Mouse (Mus musculus): ENCODE measurements around the gene Popdc2. TPM values are rescaled to one million over a fixed set of nuclear protein-coding genes. Genes with fewer than 3 reads are reported as not detected.
"Not testable (repeated sequence)": the region's sequence is repeated elsewhere in the genome, so short reads cannot be mapped to it uniquely, and the experiment has no call there.

The Popdc2 gene
- polyA plus RNA-seq (2014; fragmentation: Nextera tagmentation; extraction: Ambion mirVana), result 0.17 and 0.51 TPM in 2 replicates

- no peaks in the 10 kb centered on the region for H3K27me3 ChIP-seq (replicated peaks; ENCODE audit: control insufficient read depth, insufficient read depth, low read length)
- H3K4me2 ChIP-seq (ENCODE audit: low read length), result no peak within 1 kb of the TSS
- no peak within 1 kb of the TSS for H3K9ac ChIP-seq (ENCODE audit: low read length)
- no peak for ATAC-seq
- no peak within 1 kb of the TSS for H3K4me3 ChIP-seq (ENCODE audit: low read depth, low read length)
- H3K4me1 ChIP-seq (ENCODE audit: control insufficient read depth, insufficient read depth, low read length), result no peaks in the 10 kb centered on the region
- no peak within 1 kb of the TSS for H3K27ac ChIP-seq (ENCODE audit: low read depth, low read length)
- H3K9me3 ChIP-seq (replicated peaks; ENCODE audit: control insufficient read depth, low read length), result no peaks in the 10 kb centered on the region
- no peaks in the 10 kb centered on the region for H3K36me3 ChIP-seq (ENCODE audit: control insufficient read depth, insufficient read depth, low read length)
- no peak for DNase-seq (ENCODE audit: low spot score)
- 75% methylated on average over 10 of the region's 10 CpGs for WGBS
Observed at GRCm38 (mm10) chr16:38361933-38362332, at the start of gene Popdc2. Gene Popdc2 (plus strand): TSS chr16:38362209.

GRCm38 (mm10) chr16:38318492-38318891, 43.5 kb upstream of the Popdc2 start:
- ATAC-seq (no peak), DNase-seq (ENCODE audit: low spot score) (no peak)
- H3K9me3 ChIP-seq (replicated peaks; ENCODE audit: control insufficient read depth, low read length), result no peaks in the 10 kb centered on the region
- no peak overlapping the region for H3K9ac ChIP-seq (ENCODE audit: low read length)
- no peak overlapping the region for H3K27ac ChIP-seq (ENCODE audit: low read depth, low read length)
- no peak overlapping the region for H3K4me2 ChIP-seq (ENCODE audit: low read length)
- H3K4me3 ChIP-seq (ENCODE audit: low read depth, low read length), result no peak overlapping the region
- no peaks in the 10 kb centered on the region for H3K36me3 ChIP-seq (ENCODE audit: control insufficient read depth, insufficient read depth, low read length)
- no peaks in the 10 kb centered on the region for H3K4me1 ChIP-seq (ENCODE audit: control insufficient read depth, insufficient read depth, low read length)
- H3K27me3 ChIP-seq (replicated peaks; ENCODE audit: control insufficient read depth, insufficient read depth, low read length), result no peaks in the 10 kb centered on the region
- 78% methylated on average over 9 of the region's 9 CpGs for WGBS

DNA sequence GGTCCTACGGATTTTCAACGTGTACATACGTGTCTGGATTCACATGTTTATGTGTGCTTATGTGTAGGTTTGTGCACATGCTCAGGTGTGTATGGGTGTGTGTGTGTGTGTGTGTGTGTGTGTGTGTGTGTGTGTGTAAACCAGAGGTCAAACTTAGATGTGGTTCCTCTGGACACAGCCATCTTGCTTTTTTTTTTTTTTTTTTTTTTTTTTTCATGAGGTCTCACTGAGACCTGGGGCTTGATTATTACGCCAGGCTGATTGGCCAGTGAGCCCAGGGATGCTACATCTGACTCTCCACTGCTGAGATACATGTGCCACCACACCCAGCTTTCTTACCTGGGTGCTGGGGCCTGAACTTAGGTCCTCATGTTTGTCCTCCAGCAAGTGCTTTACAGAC, 42.9 kb upstream of the Popdc2 start:
- Histone ChIP-seq H3K9me3 (replicated peaks; ENCODE audit: control insufficient read depth, low read length) (no peaks in the 10 kb centered on the region), H3K4me2 (ENCODE audit: low read length) (no peak overlapping the region), H3K9ac (ENCODE audit: low read length) (no peak overlapping the region), H3K4me3 (ENCODE audit: low read depth, low read length) (no peak overlapping the region), H3K36me3 (ENCODE audit: control insufficient read depth, insufficient read depth, low read length) (no peaks in the 10 kb centered on the region), H3K27ac (ENCODE audit: low read depth, low read length) (no peak overlapping the region), H3K27me3 (replicated peaks; ENCODE audit: control insufficient read depth, insufficient read depth, low read length) (no peaks in the 10 kb centered on the region), H3K4me1 (ENCODE audit: control insufficient read depth, insufficient read depth, low read length) (no peaks in the 10 kb centered on the region)
- WGBS, result 92% methylated on average over 4 of the region's 4 CpGs
- ATAC-seq (no peak), DNase-seq (ENCODE audit: low spot score) (no peak)

GRCm38 (mm10) chr16:38321452-38321935, 40.5 kb upstream of the Popdc2 start:
- H3K9me3 ChIP-seq (replicated peaks; ENCODE audit: control insufficient read depth, low read length), result no peaks in the 10 kb centered on the region

DNA sequence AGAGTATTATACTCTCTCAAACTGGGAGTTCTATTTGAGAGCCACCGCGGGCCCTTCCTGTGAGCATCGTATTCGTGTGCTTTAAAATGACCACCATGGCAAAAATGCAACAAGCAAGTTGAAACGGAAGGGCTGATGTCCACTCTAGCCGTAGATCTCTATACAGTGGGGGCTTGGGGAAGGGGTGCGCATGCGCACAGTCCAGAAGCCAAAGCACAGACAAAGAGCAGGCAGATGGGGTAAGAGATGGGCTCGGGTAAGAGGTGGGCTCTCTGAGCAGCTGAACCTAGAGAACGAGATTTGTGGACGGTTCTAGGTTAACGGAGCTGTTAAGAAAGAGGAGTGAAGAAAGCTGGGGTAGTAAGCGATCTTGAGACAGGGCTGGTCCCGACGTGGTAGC, 37.7 kb upstream of the Popdc2 start:
- Histone ChIP-seq H3K4me1 (ENCODE audit: control insufficient read depth, insufficient read depth, low read length) (no peaks in the 10 kb centered on the region), H3K4me2 (ENCODE audit: low read length) (no peak overlapping the region), H3K27me3 (replicated peaks; ENCODE audit: control insufficient read depth, insufficient read depth, low read length) (no peaks in the 10 kb centered on the region), H3K9ac (ENCODE audit: low read length) (no peak overlapping the region), H3K36me3 (ENCODE audit: control insufficient read depth, insufficient read depth, low read length) (no peaks in the 10 kb centered on the region), H3K9me3 (replicated peaks; ENCODE audit: control insufficient read depth, low read length) (no peaks in the 10 kb centered on the region), H3K4me3 (ENCODE audit: low read depth, low read length) (no peak overlapping the region), H3K27ac (ENCODE audit: low read depth, low read length) (no peak overlapping the region)
- no peak for ATAC-seq
- DNase-seq (ENCODE audit: low spot score), result no peak
- WGBS, result 93% methylated on average over 15 of the region's 15 CpGs

More at GRCm38 (mm10) chr16:38321452-38321935, 40.5 kb upstream of the Popdc2 start:
- no peak overlapping the region for H3K27ac ChIP-seq (ENCODE audit: low read depth, low read length)
- no peaks in the 10 kb centered on the region for H3K36me3 ChIP-seq (ENCODE audit: control insufficient read depth, insufficient read depth, low read length)
- no peaks in the 10 kb centered on the region for H3K4me1 ChIP-seq (ENCODE audit: control insufficient read depth, insufficient read depth, low read length)
- 0 out of 2 replicates have a peak overlapping the region, but pooled peaks have one; percentile 47 for H3K9ac ChIP-seq (ENCODE audit: low read length)
- ATAC-seq, result peak; percentile 86
- no peaks in the 10 kb centered on the region for H3K27me3 ChIP-seq (replicated peaks; ENCODE audit: control insufficient read depth, insufficient read depth, low read length)
- H3K4me2 ChIP-seq (ENCODE audit: low read length), result peak overlapping the region; percentile 45
- DNase-seq (ENCODE audit: low spot score), result peak; percentile 79
- 0 out of 2 replicates have a peak overlapping the region, but pooled peaks have one; percentile 16 for H3K4me3 ChIP-seq (ENCODE audit: low read depth, low read length)
- 28% methylated on average over 17 of the region's 17 CpGs for WGBS

DNA sequence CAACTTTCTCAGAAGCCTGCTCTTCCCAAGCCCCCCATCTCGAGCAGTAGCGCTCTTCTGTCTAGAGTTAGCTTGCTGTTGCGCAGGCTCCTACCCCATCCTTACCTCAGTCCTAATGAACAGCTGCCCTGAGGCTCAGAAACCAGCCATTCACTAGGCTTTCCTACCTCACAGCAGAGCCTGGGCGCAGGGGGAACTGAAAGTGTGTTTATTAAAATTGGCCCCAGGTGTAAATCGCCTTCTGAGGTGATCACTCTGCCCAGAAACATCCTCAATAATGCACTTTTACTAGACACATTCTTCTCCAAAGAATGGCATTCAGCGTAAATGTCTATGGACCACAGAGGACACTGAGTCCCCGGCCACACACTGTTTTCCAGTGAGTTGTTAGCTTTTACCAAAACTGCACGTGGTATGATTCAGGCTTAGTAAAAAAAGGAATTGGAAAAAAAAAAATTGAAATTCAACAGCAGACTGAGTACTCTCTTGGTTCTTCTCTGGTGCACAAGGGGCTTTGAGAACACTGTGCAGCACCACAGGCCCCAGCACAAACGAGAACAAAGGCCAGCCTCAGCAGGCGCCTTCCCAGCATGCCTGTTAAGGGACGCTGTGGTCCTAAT, 35.1 kb upstream of the Popdc2 start:
- H3K4me2 ChIP-seq (ENCODE audit: low read length), result no peak overlapping the region
- H3K27me3 ChIP-seq (replicated peaks; ENCODE audit: control insufficient read depth, insufficient read depth, low read length), result no peaks in the 10 kb centered on the region
- DNase-seq (ENCODE audit: low spot score) (no peak), ATAC-seq (no peak)
- no peak overlapping the region for H3K27ac ChIP-seq (ENCODE audit: low read depth, low read length)
- H3K4me1 ChIP-seq (ENCODE audit: control insufficient read depth, insufficient read depth, low read length), result no peaks in the 10 kb centered on the region
- H3K4me3 ChIP-seq (ENCODE audit: low read depth, low read length), result no peak overlapping the region
- no peaks in the 10 kb centered on the region for H3K9me3 ChIP-seq (replicated peaks; ENCODE audit: control insufficient read depth, low read length)
- H3K36me3 ChIP-seq (ENCODE audit: control insufficient read depth, insufficient read depth, low read length), result no peaks in the 10 kb centered on the region
- no peak overlapping the region for H3K9ac ChIP-seq (ENCODE audit: low read length)
- 80% methylated on average over 11 of the region's 11 CpGs for WGBS

GRCm38 (mm10) chr16:38329340-38329739, 32.7 kb upstream of the Popdc2 start:
- H3K9me3 ChIP-seq (replicated peaks; ENCODE audit: control insufficient read depth, low read length), result no peaks in the 10 kb centered on the region
- whole genome bisulfite sequencing, result 88% methylated on average over 3 of the region's 3 CpGs
- DNase-seq (ENCODE audit: low spot score), result no peak

DNA sequence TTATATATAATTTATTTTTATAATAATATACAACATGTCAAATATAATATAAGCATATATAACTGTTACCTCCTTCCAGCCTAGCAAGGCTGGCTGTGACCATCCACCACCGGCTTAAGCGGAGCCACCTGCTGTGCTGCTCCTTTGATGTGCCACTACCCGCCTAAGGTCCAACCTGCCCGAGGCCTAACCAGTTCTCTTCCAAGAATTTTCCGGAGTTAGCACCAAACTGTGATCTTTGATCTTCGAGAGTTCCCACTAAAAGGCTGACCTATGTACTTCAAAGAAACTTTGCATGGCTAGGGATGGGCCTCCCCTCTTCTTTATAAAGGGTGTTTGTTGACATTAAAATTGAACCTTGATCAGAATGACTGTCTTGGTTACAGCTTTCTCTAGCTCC, 27.6 kb upstream of the Popdc2 start:
- ATAC-seq, result no peak
- Histone ChIP-seq H3K4me3 (ENCODE audit: low read depth, low read length) (no peak overlapping the region), H3K27ac (ENCODE audit: low read depth, low read length) (no peak overlapping the region), H3K27me3 (replicated peaks; ENCODE audit: control insufficient read depth, insufficient read depth, low read length) (no peaks in the 10 kb centered on the region), H3K36me3 (ENCODE audit: control insufficient read depth, insufficient read depth, low read length) (no peaks in the 10 kb centered on the region), H3K4me2 (ENCODE audit: low read length) (no peak overlapping the region), H3K9ac (ENCODE audit: low read length) (no peak overlapping the region), H3K4me1 (ENCODE audit: control insufficient read depth, insufficient read depth, low read length) (no peaks in the 10 kb centered on the region), H3K9me3 (replicated peaks; ENCODE audit: control insufficient read depth, low read length) (no peaks in the 10 kb centered on the region)
- 39% methylated on average over 6 of the region's 6 CpGs for WGBS
- no peak for DNase-seq (ENCODE audit: low spot score)

More at GRCm38 (mm10) chr16:38329340-38329739, 32.7 kb upstream of the Popdc2 start:
- Histone ChIP-seq H3K4me2 (ENCODE audit: low read length) (no peak overlapping the region), H3K27me3 (replicated peaks; ENCODE audit: control insufficient read depth, insufficient read depth, low read length) (no peaks in the 10 kb centered on the region), H3K36me3 (ENCODE audit: control insufficient read depth, insufficient read depth, low read length) (no peaks in the 10 kb centered on the region), H3K27ac (ENCODE audit: low read depth, low read length) (no peak overlapping the region), H3K9ac (ENCODE audit: low read length) (no peak overlapping the region), H3K4me3 (ENCODE audit: low read depth, low read length) (no peak overlapping the region), H3K4me1 (ENCODE audit: control insufficient read depth, insufficient read depth, low read length) (no peaks in the 10 kb centered on the region)
- no peak for ATAC-seq

- WGBS, result 92% methylated on average over 4 of the region's 4 CpGs
- H3K9ac ChIP-seq (ENCODE audit: low read length); H3K4me2 ChIP-seq (ENCODE audit: low read length); H3K27me3 ChIP-seq (replicated peaks; ENCODE audit: control insufficient read depth, insufficient read depth, low read length); ATAC-seq; DNase-seq (ENCODE audit: low spot score); H3K9me3 ChIP-seq (replicated peaks; ENCODE audit: control insufficient read depth, low read length); H3K4me3 ChIP-seq (ENCODE audit: low read depth, low read length); H3K4me1 ChIP-seq (ENCODE audit: control insufficient read depth, insufficient read depth, low read length); H3K36me3 ChIP-seq (ENCODE audit: control insufficient read depth, insufficient read depth, low read length); H3K27ac ChIP-seq (ENCODE audit: low read depth, low read length): not testable (repeated sequence)
Observed at GRCm38 (mm10) chr16:38338077-38338476, 23.9 kb upstream of the Popdc2 start.

All from forebrain, embryonic 14.5 days (tissue).